Mouse (Mus musculus) testis, postnatal 10 days (tissue): ENCODE results near the gene Tsc2.

Source experiments
- DNase-seq: peaks from one replicate; pipeline ENCODE4 v3.0.0; 2021; ENCODE audit warnings: low spot score

Tsc2 gene

GRCm38 (mm10) chr17:24567034-24567779, 65.2 kb downstream of the Tsc2 start:
- DNase-seq, result peak; percentile 60

GRCm38 (mm10) chr17:24565792-24566191, 66.6 kb downstream of the Tsc2 start:
- no peak for DNase-seq

GRCm38 (mm10) chr17:24565092-24565491, 67.3 kb downstream of the Tsc2 start:
- DNase-seq, result no peak

GRCm38 (mm10) chr17:24564422-24564821, 68.0 kb downstream of the Tsc2 start:
- DNase-seq, result no peak

- DNase-seq, result no peak
These were observed 68.8 kb downstream of the Tsc2 start for GRCm38 (mm10) chr17:24563638-24564037.

- DNase-seq, result no peak
These were observed 70.8 kb downstream of the Tsc2 start for GRCm38 (mm10) chr17:24561592-24561991.

- DNase-seq, result no peak
These were observed 72.0 kb downstream of the Tsc2 start for GRCm38 (mm10) chr17:24560301-24561028.

GRCm38 (mm10) chr17:24559146-24559545, 73.3 kb downstream of the Tsc2 start:
- no peak for DNase-seq

- DNase-seq, result no peak
These were observed 73.8 kb downstream of the Tsc2 start for GRCm38 (mm10) chr17:24558600-24559099.

- DNase-seq, result no peak
These were observed 75.3 kb downstream of the Tsc2 start for GRCm38 (mm10) chr17:24557091-24557490.

GRCm38 (mm10) chr17:24551050-24551444, 81.4 kb downstream of the Tsc2 start:
- no peak for DNase-seq

GRCm38 (mm10) chr17:24550416-24551049, 81.9 kb downstream of the Tsc2 start:
- peak; percentile 84 for DNase-seq

GRCm38 (mm10) chr17:24549618-24550415, 82.6 kb downstream of the Tsc2 start, which contains the start of gene Pkd1:
Pkd1 (plus strand) TSS chr17:24549834.
- DNase-seq, result peak; percentile 99

GRCm38 (mm10) chr17:24548921-24549617, 83.4 kb downstream of the Tsc2 start:
- DNase-seq, result no peak

- DNase-seq, result no peak
These were observed 84.0 kb downstream of the Tsc2 start for GRCm38 (mm10) chr17:24548435-24548834.

GRCm38 (mm10) chr17:24546234-24546633, 86.2 kb downstream of the Tsc2 start:
- no peak for DNase-seq
